Mouse (Mus musculus) splenic B cell, adult 2 months (primary cell): ENCODE data around the gene Erich6.

ENCODE experiments used
- DNase-seq: peaks from one replicate; pipeline ENCODE4 v3.0.0-alpha.2; 2011; ENCODE audit warnings: low read depth, low spot score
- H3K27me3 ChIP-seq: 2 replicates; pipeline ENCODE4 v1.6.1; 2012; ENCODE audit warnings: mild to moderate bottlenecking, low read length, moderate library complexity, mixed read lengths; ENCODE audit not compliant: control insufficient read depth, poor library complexity, insufficient read depth, severe bottlenecking
- H3K36me3 ChIP-seq: 2 replicates; pipeline ENCODE4 v1.6.1; 2012; ENCODE audit warnings: mild to moderate bottlenecking, low read length, moderate library complexity, mixed read lengths; ENCODE audit not compliant: control insufficient read depth, poor library complexity, insufficient read depth, severe bottlenecking

Gene Erich6

GRCm38 (mm10) chr3:58636406-58637295 lies at the start of gene Erich6:
Gene Erich6 (minus strand): TSS chr3:58637207.
- peak; percentile 36 for DNase-seq
- H3K36me3 ChIP-seq: no peaks in the 10 kb centered on the region
- no peaks in the 10 kb centered on the region for H3K27me3 ChIP-seq

GRCm38 (mm10) chr3:58686206-58686921 lies 49.4 kb upstream of the Erich6 start:
- no peak for DNase-seq
- H3K27me3 ChIP-seq: no peaks in the 10 kb centered on the region
- H3K36me3 ChIP-seq: no peaks in the 10 kb centered on the region

- H3K36me3 ChIP-seq: no peaks in the 10 kb centered on the region
- H3K27me3 ChIP-seq: no peaks in the 10 kb centered on the region
- DNase-seq: no peak
These were observed 48.4 kb upstream of the Erich6 start for GRCm38 (mm10) chr3:58685396-58685795.

GRCm38 (mm10) chr3:58683346-58683745 lies 46.3 kb upstream of the Erich6 start:
- H3K27me3 ChIP-seq: no peaks in the 10 kb centered on the region
- H3K36me3 ChIP-seq: no peaks in the 10 kb centered on the region
- DNase-seq: no peak

- DNase-seq: no peak
- no peaks in the 10 kb centered on the region for H3K27me3 ChIP-seq
- H3K36me3 ChIP-seq: no peaks in the 10 kb centered on the region
These were observed 45.3 kb upstream of the Erich6 start for GRCm38 (mm10) chr3:58682336-58682735.

GRCm38 (mm10) chr3:58681831-58682230 lies 44.8 kb upstream of the Erich6 start:
- no peak for DNase-seq
- Histone ChIP-seq H3K27me3 (no peaks in the 10 kb centered on the region), H3K36me3 (no peaks in the 10 kb centered on the region)

- peaks cover 2% of the 10 kb centered on the region; the same call in 1 of the 2 replicates for H3K36me3 ChIP-seq
- no peak for DNase-seq
- no peaks in the 10 kb centered on the region for H3K27me3 ChIP-seq
These were observed 44.1 kb upstream of the Erich6 start for GRCm38 (mm10) chr3:58680943-58681637.

- H3K36me3 ChIP-seq: peaks cover 2% of the 10 kb centered on the region
These were observed 43.0 kb upstream of the Erich6 start for GRCm38 (mm10) chr3:58679996-58680395.

GRCm38 (mm10) chr3:58678905-58679304 lies 41.9 kb upstream of the Erich6 start:
- peaks cover 2% of the 10 kb centered on the region for H3K36me3 ChIP-seq
- no peaks in the 10 kb centered on the region for H3K27me3 ChIP-seq
- DNase-seq: no peak

More at GRCm38 (mm10) chr3:58679996-58680395, 43.0 kb upstream of the Erich6 start:
- no peaks in the 10 kb centered on the region for H3K27me3 ChIP-seq
- DNase-seq: no peak

GRCm38 (mm10) chr3:58678384-58678783 lies 41.4 kb upstream of the Erich6 start:
- H3K27me3 ChIP-seq: no peaks in the 10 kb centered on the region
- H3K36me3 ChIP-seq: peaks cover 2% of the 10 kb centered on the region
- DNase-seq: no peak

- no peak for DNase-seq
- Histone ChIP-seq H3K36me3 (peaks cover 2% of the 10 kb centered on the region), H3K27me3 (no peaks in the 10 kb centered on the region)
These were observed 40.6 kb upstream of the Erich6 start for GRCm38 (mm10) chr3:58677615-58678014.

GRCm38 (mm10) chr3:58673295-58673694 lies 36.3 kb upstream of the Erich6 start:
- peaks cover 2% of the 10 kb centered on the region for H3K36me3 ChIP-seq
- H3K27me3 ChIP-seq: no peaks in the 10 kb centered on the region
- no peak for DNase-seq

GRCm38 (mm10) chr3:58672481-58673183 lies 35.6 kb upstream of the Erich6 start:
- Histone ChIP-seq H3K27me3 (no peaks in the 10 kb centered on the region), H3K36me3 (peaks cover 2% of the 10 kb centered on the region)
- no peak for DNase-seq

GRCm38 (mm10) chr3:58671616-58672250 lies 34.7 kb upstream of the Erich6 start:
- H3K27me3 ChIP-seq: no peaks in the 10 kb centered on the region
- peaks cover 2% of the 10 kb centered on the region for H3K36me3 ChIP-seq
- DNase-seq: peak; percentile 74
